Mouse (Mus musculus) left cerebral cortex, adult 6 months (tissue): ENCODE results near the gene Olfr692. TPM values are rescaled to one million over a fixed set of nuclear protein-coding genes. Genes with fewer than 3 reads are reported as not detected.

ENCODE experiments used
- long read RNA-seq, 2 experiments: library from polyadenylated mRNA; unstranded; transcript quantifications; one replicate each; pipeline ENCODE4 v2.0.0; 2019 to 2020
- polyA plus RNA-seq: library from polyadenylated mRNA; unstranded; fragments of <200 nt; fragmentation: Nextera tagmentation; gene quantifications from 2 replicates; pipeline ENCODE4 v1.2.3, GENCODE M21; 2021

Gene Olfr692
- not detected in 2 replicates for polyA plus RNA-seq
- long read RNA-seq, experiment 1: 0 reads
- long read RNA-seq, experiment 2: 0 reads

DNA sequence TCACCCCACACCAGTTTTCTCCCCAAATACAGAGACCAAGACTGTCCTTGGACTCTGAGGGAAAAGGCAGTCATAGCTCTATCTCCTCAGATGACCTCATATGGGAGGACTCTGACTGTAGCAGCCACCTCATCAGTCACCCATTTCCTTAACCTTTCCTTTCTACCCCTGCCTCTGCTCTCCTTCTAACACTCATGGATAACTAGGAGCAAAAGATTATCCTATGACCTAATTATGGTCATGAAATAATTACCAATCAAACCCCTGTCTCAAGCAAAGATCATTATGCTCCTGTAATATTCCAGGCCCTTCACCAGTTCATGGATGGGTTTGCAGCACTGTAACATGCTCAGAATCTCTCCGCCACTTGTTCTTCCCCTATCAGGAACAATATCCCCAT is at the start of gene Olfr692:
Gene Olfr692 (plus strand): TSS at position 301 of the 400 bp plus-strand sequence.

DNA sequence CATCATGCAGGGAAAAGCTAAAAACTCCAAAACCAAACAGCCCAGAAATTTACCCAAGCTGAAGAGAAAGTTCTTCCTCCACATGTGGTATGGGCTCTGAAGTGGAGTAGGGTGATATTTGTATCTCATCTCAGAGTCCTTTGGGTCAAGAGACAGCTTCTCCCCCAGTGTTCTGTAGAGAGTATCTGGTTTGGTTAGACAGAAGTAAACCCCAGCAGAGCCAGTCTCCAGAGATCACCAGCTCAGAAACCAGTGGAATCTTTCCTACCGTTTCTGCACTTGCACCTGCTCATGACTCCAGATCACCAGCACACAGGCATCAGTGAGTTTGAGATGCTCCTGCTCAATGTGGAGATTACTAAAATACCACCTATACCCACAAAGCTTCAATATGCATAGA is 34.0 kb upstream of the Olfr692 start, which contains the start of gene Olfr690:
Gene Olfr690 (minus strand): TSS at position 101 of the 400 bp plus-strand sequence.

GRCm38 (mm10) chr7:105342170-105342569 is 25.9 kb upstream of the Olfr692 start, which contains the start of gene Olfr691:
TSS of gene Olfr691 (minus strand) at chr7:105342270.

GRCm38 (mm10) chr7:105374866-105375265 is 6.8 kb downstream of the Olfr692 start, which contains the start of gene Gm5901:
TSS of gene Gm5901 (plus strand) at chr7:105375038.

GRCm38 (mm10) chr7:105399935-105400624 is 32.0 kb downstream of the Olfr692 start, which contains the start of gene Fam160a2:
TSS of gene Fam160a2 (minus strand) at chr7:105400054.

GRCm38 (mm10) chr7:105404268-105404667 is 36.2 kb downstream of the Olfr692 start, which contains the start of gene Cnga4:
TSS of gene Cnga4 (plus strand) at chr7:105404568.

Other genes starting within 250 kb of the Olfr692 start
- gene Olfr683, start 221.2 kb upstream of the Olfr692 start, polyA plus RNA-seq: not detected in 2 replicates
- gene Olfr684, start 204.6 kb upstream of the Olfr692 start, polyA plus RNA-seq: not detected in 2 replicates
- not detected in 2 replicates for gene Olfr685, start 182.2 kb upstream of the Olfr692 start, polyA plus RNA-seq
- not detected in 2 replicates for gene Olfr686, start 160.7 kb upstream of the Olfr692 start, polyA plus RNA-seq
- gene Olfr688, start 80.1 kb upstream of the Olfr692 start, polyA plus RNA-seq: not detected in 2 replicates
- not detected in 2 replicates for gene Olfr689, start 57.1 kb upstream of the Olfr692 start, polyA plus RNA-seq
- gene Olfr690, start 34.1 kb upstream of the Olfr692 start, polyA plus RNA-seq: not detected in 2 replicates
- not detected in 2 replicates for gene Olfr691, start 26.0 kb upstream of the Olfr692 start, polyA plus RNA-seq
- not detected in 2 replicates for gene Gm5901, start 6.8 kb downstream of the Olfr692 start, polyA plus RNA-seq
- gene Fam160a2, start 31.8 kb downstream of the Olfr692 start, polyA plus RNA-seq: 37.5 and 41.9 TPM in 2 replicates
- gene Cnga4, start 36.3 kb downstream of the Olfr692 start, polyA plus RNA-seq: 0.33 and 0.43 TPM in 2 replicates
- gene Cckbr, start 57.5 kb downstream of the Olfr692 start, polyA plus RNA-seq: 24.0 and 37.9 TPM in 2 replicates
- gene Cavin3, start 114.1 kb downstream of the Olfr692 start, polyA plus RNA-seq: 36.0 and 38.6 TPM in 2 replicates
- gene Smpd1, start 186.1 kb downstream of the Olfr692 start, polyA plus RNA-seq: 91.4 and 99.7 TPM in 2 replicates
- 463 and 483 TPM in 2 replicates for gene Apbb1, start 213.4 kb downstream of the Olfr692 start, polyA plus RNA-seq
- 0.49 and 1.2 TPM in 2 replicates for gene Hpx, start 231.9 kb downstream of the Olfr692 start, polyA plus RNA-seq